Mouse (Mus musculus) heart, adult 2 months (tissue): ENCODE results near the gene Atrnl1.

Experiments
- CTCF ChIP-seq: fragments of 200-600 bp; IDR thresholded peaks from 2 replicates; pipeline ENCODE4 v1.8.1; 2022; ENCODE audit warnings: antibody characterized with exemption, mild to moderate bottlenecking, moderate library complexity
- EP300 ChIP-seq: fragments of 200-500 bp; IDR thresholded peaks from 2 replicates; pipeline ENCODE4 v1.6.1; 2011; ENCODE audit warnings: low read depth, low read length, control low read depth; ENCODE audit not compliant: insufficient read depth
- POLR2A ChIP-seq: fragments of 200-500 bp; IDR thresholded peaks from 2 replicates; pipeline ENCODE4 v1.6.1; 2011; ENCODE audit warnings: mild to moderate bottlenecking, low read depth, low read length, control low read depth; ENCODE audit not compliant: insufficient read depth

- TF ChIP-seq CTCF (no peak), EP300 (no peak), POLR2A (no peak)
Observed at GRCm38 (mm10) chr19:57589516-57589915, 21.3 kb upstream of the Atrnl1 start.
